Mouse (Mus musculus) ES-Bruce4 (cell line): ENCODE measurements at regions not wholly inside any gene's neighbourhood (a gene's known extent, or its start where the extent isn't known, plus 50 kb on each side); places are given as distances from the start of the nearest gene placed in this dataset.

Experiments
- CTCF ChIP-seq: IDR thresholded peaks from one replicate; pipeline ENCODE4 v1.8.1; 2011; ENCODE audit warnings: low read depth, low read length
- EP300 ChIP-seq: IDR thresholded peaks from 2 replicates; pipeline ENCODE4 v1.6.1; 2011; ENCODE audit warnings: low read depth, low read length; ENCODE audit not compliant: insufficient read depth
- POLR2A ChIP-seq: IDR thresholded peaks from one replicate; pipeline ENCODE4 v1.8.1; 2011; ENCODE audit warnings: low read length; ENCODE audit not compliant: insufficient read depth

GRCm38 (mm10) chr3:53353282-53353681 is 109.8 kb downstream of the Nhlrc3 start:
- TF ChIP-seq POLR2A (no peak), CTCF (no peak), EP300 (no peak)
